Mouse (Mus musculus) midbrain, embryonic 15.5 days (tissue): ENCODE measurements around the gene Rnf212. TPM values are rescaled to one million over a fixed set of nuclear protein-coding genes. Genes with fewer than 3 reads are reported as not detected.
"Not testable (repeated sequence)": the region's sequence is repeated elsewhere in the genome, so short reads cannot be mapped to it uniquely, and the experiment has no call there.

ENCODE experiments used
- ATAC-seq: fragments of 200-750 bp; cut with Nextera tagmentation; replicated peaks from 2 replicates; pipeline ENCODE4 v1.8.0; 2017; ENCODE audit warnings: moderate TSS enrichment
- H3K27ac ChIP-seq: fragments of 300-500 bp; sonication (generic); 2 replicates; pipeline ENCODE4 v1.5.1; 2015; ENCODE audit warnings: mild to moderate bottlenecking, inconsistent platforms
- H3K27me3 ChIP-seq: fragments of 300-500 bp; sonication (generic); replicated peaks from 2 replicates; pipeline ENCODE4 v1.6.1; 2015; ENCODE audit warnings: inconsistent platforms
- H3K36me3 ChIP-seq: fragments of 300-500 bp; sonication (generic); replicated peaks from 2 replicates; pipeline ENCODE4 v1.6.1; 2015; ENCODE audit warnings: inconsistent platforms
- H3K4me1 ChIP-seq: fragments of 300-500 bp; sonication (generic); 2 replicates; pipeline ENCODE4 v1.6.1; 2015; ENCODE audit warnings: inconsistent platforms
- H3K4me2 ChIP-seq: fragments of 300-500 bp; sonication (generic); 2 replicates; pipeline ENCODE4 v1.6.1; 2015; ENCODE audit warnings: inconsistent platforms, mild to moderate bottlenecking, moderate library complexity
- H3K4me3 ChIP-seq: fragments of 300-500 bp; sonication (generic); 2 replicates; pipeline ENCODE4 v1.5.1; 2015; ENCODE audit warnings: mild to moderate bottlenecking, inconsistent platforms
- H3K9ac ChIP-seq: fragments of 300-500 bp; sonication (generic); 2 replicates; pipeline ENCODE4 v1.6.1; 2015; ENCODE audit warnings: mild to moderate bottlenecking, inconsistent platforms
- H3K9me3 ChIP-seq: fragments of 300-500 bp; sonication (generic); 2 replicates; pipeline ENCODE4 v1.6.1; 2016; ENCODE audit warnings: inconsistent platforms
- WGBS: fragments of 180-500 bp; shearing (Covaris S2); methylation state at CpG from one replicate; pipeline ENCODE4 v1.1.7; 2015; ENCODE audit warnings: mixed read lengths; 5-methylcytosine and 5-hydroxymethylcytosine counted together
- polyA plus RNA-seq: library from polyadenylated mRNA; unstranded; fragments of >200 nt; fragmentation: Nextera tagmentation; extraction: Ambion mirVana; gene quantifications from 2 replicates; pipeline ENCODE4 v1.2.1, GENCODE M21; 2015

Gene Rnf212
- not detected in 2 replicates for polyA plus RNA-seq

DNA sequence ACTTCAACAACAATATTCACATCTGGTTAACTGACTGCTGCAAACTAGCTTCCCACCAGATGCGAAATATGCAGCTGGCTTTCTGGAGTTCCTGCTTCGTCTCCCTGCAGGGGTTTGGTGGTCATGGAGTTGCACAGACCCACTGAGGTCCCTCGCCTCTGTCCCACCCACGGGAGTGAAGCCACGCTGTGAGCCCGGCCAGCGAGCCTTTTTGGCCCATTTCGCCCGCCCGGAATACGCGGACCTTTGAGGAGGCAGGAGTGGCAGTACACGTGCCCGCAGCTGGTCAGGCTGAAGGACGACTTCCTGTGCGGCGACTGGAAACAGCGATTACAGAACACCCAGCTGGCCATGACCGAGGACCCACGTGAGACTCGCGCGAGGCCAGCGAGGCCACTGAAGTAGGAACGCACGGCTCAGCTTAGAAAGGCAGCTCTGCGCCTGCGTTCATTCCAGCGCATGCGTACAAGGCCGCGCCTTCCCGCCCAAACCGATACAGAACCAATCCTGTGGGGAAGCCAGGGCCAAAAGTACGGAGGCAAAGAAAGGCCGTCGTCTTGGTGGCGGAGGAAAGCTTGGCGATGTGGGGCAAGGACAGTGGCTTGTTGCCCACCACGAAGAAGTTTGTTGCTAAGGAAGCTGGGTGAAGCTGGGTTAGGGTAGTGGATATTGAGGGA is at the start of gene Rnf212:
Gene Rnf212 (minus strand): TSS at position 353 of the 677 bp plus-strand sequence.
- Histone ChIP-seq H3K9ac (no peak within 1 kb of the TSS), H3K36me3 (no peaks in the 10 kb centered on the region), H3K4me3 (no peak within 1 kb of the TSS), H3K27me3 (no peaks in the 10 kb centered on the region), H3K9me3 (no peaks in the 10 kb centered on the region), H3K4me2 (no peak within 1 kb of the TSS), H3K27ac (no peak within 1 kb of the TSS), H3K4me1 (no peaks in the 10 kb centered on the region)
- ATAC-seq = no peak
- WGBS = 81% methylated on average over 40 of the region's 40 CpGs

DNA sequence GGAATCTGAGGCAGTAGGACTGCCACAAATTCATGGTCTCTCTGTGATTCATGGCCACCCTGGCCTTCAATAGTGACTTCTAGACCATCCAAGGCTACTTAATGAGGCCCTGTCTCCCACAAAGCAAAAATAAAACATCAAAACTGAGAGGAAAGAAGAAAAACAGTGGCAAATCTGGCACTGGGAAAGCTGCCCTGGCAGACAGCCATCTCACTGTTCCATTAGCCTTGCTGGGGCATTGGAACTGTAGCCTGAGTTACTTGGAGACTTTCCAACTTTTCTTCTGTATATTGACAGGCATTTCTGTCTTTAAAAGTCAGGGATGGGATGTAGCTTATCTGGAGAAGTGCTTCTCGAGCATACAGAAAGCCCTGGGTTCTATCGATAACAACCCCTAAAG is 48.5 kb upstream of the Rnf212 start:
- 87% methylated on average over 2 of the region's 2 CpGs for WGBS
- ATAC-seq = no peak

DNA sequence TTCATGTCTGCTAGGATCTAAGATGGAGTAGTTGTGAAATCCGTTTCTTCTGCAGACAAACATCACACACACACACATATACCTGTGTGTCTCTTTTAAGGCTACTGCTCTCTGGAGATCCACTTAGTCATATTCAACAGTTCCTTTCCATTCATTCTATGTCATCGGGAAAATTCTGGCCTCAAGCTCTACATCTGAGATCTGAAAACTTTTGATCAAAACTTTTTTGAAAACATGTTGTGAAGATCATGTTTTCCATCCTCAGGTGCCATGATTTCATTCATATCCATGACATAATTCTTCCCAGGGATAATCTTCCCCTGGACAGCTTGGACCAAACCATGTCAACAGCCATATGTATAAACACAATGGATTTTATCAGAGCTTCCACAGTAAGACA is 34.0 kb upstream of the Rnf212 start, which contains the start of gene Vmn2r8:
Gene Vmn2r8 (minus strand): TSS at position 101 of the 400 bp plus-strand sequence.
- not testable (repeated sequence) for H3K27me3 ChIP-seq, H3K4me3 ChIP-seq, H3K9ac ChIP-seq, H3K27ac ChIP-seq, H3K4me1 ChIP-seq, ATAC-seq, H3K36me3 ChIP-seq, H3K9me3 ChIP-seq, H3K4me2 ChIP-seq
- WGBS = 75% methylated on average over 2 of the region's 2 CpGs

More for the DNA sequence above, 48.5 kb upstream of the Rnf212 start:
- Histone ChIP-seq H3K9ac (no peak overlapping the region), H3K4me1 (no peaks in the 10 kb centered on the region), H3K27ac (no peak overlapping the region), H3K4me3 (no peak overlapping the region), H3K4me2 (no peak overlapping the region), H3K9me3 (no peaks in the 10 kb centered on the region), H3K27me3 (no peaks in the 10 kb centered on the region), H3K36me3 (no peaks in the 10 kb centered on the region)

DNA sequence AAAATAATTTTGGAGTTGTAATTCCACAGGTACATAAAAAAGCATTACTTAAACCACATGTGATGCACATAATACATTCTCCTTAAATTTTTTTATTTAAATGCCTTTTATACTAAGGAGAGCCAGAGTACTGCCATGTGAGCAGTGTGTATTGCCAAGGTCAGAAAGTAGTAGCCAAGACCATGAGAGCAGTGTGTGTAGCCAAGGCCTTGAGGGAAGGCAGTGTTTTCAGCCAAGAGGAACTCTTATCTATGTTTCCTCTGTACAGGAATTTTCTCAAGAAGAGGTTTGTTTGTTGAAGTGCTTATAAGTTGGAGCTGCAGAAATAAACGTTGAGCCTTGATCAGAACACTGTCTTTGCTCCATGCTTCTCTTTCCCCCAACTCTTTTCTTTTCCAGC is 28.9 kb upstream of the Rnf212 start:
- Histone ChIP-seq H3K27me3 (no peaks in the 10 kb centered on the region), H3K4me3 (no peak overlapping the region), H3K36me3 (no peaks in the 10 kb centered on the region), H3K9ac (no peak overlapping the region), H3K9me3 (no peaks in the 10 kb centered on the region), H3K27ac (no peak overlapping the region), H3K4me2 (no peak overlapping the region), H3K4me1 (no peaks in the 10 kb centered on the region)
- 70% methylated on average over 1 of the region's 1 CpGs for WGBS
- no peak for ATAC-seq

DNA sequence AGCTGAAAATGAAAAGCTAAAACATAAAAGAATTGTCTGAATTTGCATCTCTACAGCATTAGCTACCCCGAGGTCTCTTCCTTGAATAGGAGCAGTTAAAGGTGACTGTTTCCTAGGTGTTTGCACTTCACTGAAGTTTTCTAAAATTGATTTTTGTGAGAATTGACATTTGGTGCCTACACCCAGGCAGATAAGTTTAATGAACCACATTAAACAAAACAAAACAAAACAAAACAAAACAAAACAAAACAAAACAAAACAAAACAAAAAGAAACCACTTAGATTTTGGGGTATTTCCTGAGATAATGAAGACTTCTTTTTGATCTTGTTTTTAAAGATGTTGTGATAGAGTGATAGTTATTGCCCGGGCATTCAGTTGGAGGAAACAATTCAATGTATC is 20.5 kb upstream of the Rnf212 start, which contains the start of gene Tmed11:
Gene Tmed11 (minus strand): TSS at position 101 of the 400 bp plus-strand sequence.
- not testable (repeated sequence) for H3K9me3 ChIP-seq, H3K27ac ChIP-seq, H3K4me3 ChIP-seq, ATAC-seq, H3K9ac ChIP-seq, H3K4me1 ChIP-seq, H3K36me3 ChIP-seq, H3K27me3 ChIP-seq, H3K4me2 ChIP-seq
- WGBS = 63% methylated on average over 2 of the region's 2 CpGs

DNA sequence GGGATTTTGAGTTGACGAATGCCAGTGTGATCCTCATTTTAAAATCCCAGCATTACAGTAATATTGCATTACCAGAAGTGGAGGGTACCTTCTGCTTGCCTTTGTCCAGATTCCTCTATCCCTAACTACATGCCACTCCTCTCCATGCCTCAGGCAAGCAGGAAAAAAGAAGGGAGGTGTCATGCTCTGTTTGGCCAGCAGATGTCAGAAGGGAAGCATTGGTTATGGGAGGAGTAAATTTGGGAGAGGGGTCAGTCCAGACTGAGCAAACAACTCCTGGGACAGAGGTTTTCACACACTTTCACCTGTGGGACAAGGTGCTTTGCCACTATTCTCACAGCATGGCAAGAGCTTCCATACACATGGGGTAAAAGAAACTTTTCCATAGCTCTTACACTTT is 15.6 kb upstream of the Rnf212 start:
- H3K27ac ChIP-seq, H3K9me3 ChIP-seq, H3K27me3 ChIP-seq, H3K4me3 ChIP-seq, H3K9ac ChIP-seq, ATAC-seq, H3K4me1 ChIP-seq, H3K4me2 ChIP-seq, H3K36me3 ChIP-seq: not testable (repeated sequence)
- WGBS = 33% methylated on average over 1 of the region's 1 CpGs

DNA sequence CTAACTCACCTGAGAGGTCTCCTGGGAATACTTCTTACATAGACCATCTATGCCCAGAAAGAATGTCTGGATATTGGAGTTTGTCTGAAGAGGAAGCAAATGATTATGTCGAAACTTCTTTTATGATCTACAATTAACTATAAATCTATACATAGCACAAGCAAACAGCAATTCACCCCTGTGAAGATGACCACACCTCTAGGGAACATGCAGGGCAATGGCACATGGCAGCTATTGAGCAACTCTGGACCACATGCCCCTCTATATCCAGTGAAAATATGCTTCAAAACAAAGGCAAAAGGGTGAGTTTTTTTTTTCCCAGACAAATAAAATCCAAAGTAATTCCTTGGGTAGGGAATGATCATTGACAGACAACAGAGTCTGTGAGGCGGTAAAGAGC is 14.8 kb downstream of the Rnf212 start:
- no peak overlapping the region for H3K9ac ChIP-seq
- no peak overlapping the region for H3K4me3 ChIP-seq
- H3K36me3 ChIP-seq = no peaks in the 10 kb centered on the region
- H3K9me3 ChIP-seq = no peaks in the 10 kb centered on the region
- H3K4me2 ChIP-seq = no peak overlapping the region
- no peaks in the 10 kb centered on the region for H3K27me3 ChIP-seq
- WGBS = 85% methylated on average over 2 of the region's 2 CpGs
- H3K4me1 ChIP-seq = no peaks in the 10 kb centered on the region
- H3K27ac ChIP-seq = no peak overlapping the region
- no peak for ATAC-seq

DNA sequence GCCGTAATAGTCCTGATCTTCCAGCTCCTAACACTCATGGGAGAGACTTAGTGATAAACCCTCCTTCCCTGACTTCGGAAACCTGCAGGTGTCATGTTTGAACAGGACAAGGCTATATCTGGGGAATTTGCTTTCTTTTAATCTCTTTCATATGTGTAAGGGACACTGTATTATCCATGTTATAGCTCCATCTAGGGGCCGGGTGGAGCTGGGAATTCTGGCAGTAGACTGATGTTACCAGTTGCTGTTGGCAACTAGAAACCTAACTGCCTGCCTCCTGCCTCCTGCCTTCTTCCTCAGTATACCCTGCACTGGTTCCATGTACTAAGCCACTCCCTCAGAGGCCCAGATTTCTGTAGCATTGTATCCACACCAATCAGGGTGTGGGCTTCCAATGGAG is 16.4 kb downstream of the Rnf212 start:
- H3K27me3 ChIP-seq = no peaks in the 10 kb centered on the region
- no peaks in the 10 kb centered on the region for H3K36me3 ChIP-seq
- H3K27ac ChIP-seq = no peak overlapping the region
- no peak overlapping the region for H3K4me2 ChIP-seq
- no peak overlapping the region for H3K9ac ChIP-seq
- no peaks in the 10 kb centered on the region for H3K9me3 ChIP-seq
- H3K4me1 ChIP-seq = no peaks in the 10 kb centered on the region
- no peak overlapping the region for H3K4me3 ChIP-seq
- no peak for ATAC-seq
- WGBS = 62% methylated on average over 3 of the region's 3 CpGs

DNA sequence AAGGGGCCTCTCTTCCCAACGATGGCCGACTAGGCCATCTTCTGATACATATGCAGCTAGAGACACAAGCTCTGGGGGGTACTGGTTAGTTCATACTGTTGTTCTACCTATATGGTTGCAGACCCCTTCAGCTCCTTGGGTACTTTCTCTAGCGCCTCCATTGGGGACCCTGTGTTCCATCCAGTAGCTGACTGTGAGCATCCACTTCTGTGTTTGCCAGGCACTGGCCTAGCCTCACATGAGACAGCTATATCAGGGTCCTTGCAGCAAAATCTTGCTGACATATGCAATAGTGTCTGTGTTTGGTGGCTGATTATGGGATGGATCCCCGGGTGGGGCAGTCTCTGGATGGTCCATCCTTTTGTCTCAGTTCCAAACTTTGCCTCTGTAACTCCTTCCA is 23.5 kb downstream of the Rnf212 start:
- not testable (repeated sequence) for H3K4me3 ChIP-seq, H3K27ac ChIP-seq, H3K9me3 ChIP-seq, ATAC-seq, H3K27me3 ChIP-seq, H3K9ac ChIP-seq, H3K36me3 ChIP-seq, H3K4me2 ChIP-seq, H3K4me1 ChIP-seq
- 82% methylated on average over 4 of the region's 4 CpGs for WGBS

DNA sequence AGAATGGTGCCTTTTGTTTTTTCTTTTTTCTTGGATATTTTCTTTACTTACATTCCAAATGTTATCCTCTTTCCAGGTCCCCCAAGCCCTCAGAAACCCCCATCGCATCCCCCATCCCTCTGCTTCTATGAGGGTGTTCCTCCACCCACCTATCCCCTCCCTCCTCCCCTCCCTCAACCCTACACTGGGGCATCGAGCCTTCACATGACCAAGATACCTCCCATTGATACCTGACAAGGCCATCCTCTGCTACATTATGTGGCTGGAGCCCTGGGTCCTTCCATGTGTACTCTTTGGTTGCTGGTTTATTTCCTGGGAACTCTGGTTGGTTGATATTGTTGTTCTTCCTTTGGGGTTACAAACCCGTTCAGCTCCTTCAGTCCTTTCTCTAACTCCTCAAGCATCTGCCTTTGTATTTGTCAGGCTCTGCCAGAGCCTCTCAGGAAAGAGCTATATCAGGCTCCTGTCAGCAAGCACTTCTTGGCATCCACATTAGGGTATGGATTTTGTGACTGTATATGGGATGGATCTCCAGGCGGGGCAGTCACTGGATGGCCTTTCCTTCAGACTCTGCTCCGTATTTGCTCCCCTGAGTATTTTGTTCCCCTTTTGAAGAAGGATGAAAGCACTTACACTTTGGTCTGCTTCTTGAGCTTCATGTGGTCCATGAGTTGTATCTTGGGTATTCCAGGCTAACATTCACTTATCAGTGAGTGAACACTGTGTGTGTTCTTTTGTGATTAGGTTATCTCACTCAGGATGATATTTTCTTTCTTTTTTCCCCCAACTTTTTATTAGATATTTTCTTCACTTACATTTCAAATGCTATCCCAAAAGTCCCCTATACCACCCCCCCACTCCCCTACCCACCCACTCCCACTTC is 24.2 kb downstream of the Rnf212 start:
- Histone ChIP-seq H3K27me3 (no peaks in the 10 kb centered on the region), H3K4me2 (no peak overlapping the region), H3K4me1 (no peaks in the 10 kb centered on the region), H3K36me3 (no peaks in the 10 kb centered on the region), H3K4me3 (no peak overlapping the region), H3K9me3 (no peaks in the 10 kb centered on the region), H3K27ac (no peak overlapping the region), H3K9ac (no peak overlapping the region)
- WGBS = 86% methylated on average over 5 of the region's 5 CpGs
- ATAC-seq = no peak

DNA sequence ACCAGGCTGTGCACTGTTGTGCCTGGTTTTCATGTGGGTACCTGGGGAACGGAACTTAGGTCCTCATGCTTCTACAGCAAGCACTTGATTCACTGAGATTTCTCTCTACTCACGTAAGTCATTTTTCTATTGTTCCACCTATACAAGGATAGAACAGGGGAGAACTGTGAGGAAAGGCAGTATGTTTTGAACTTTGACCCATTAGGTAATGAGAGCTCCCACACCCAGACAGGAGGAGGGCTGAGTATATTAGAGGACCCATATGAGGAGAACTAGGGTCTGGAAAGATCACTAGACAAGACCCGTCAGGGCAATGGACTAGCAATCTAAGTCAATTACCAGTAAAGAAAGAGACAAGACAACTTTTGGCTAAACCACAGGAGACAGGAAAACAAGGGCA is 30.2 kb downstream of the Rnf212 start:
- Histone ChIP-seq H3K27ac (no peak overlapping the region), H3K4me1 (no peaks in the 10 kb centered on the region), H3K4me2 (no peak overlapping the region), H3K9ac (no peak overlapping the region), H3K27me3 (no peaks in the 10 kb centered on the region), H3K36me3 (no peaks in the 10 kb centered on the region), H3K9me3 (no peaks in the 10 kb centered on the region), H3K4me3 (no peak overlapping the region)
- no peak for ATAC-seq
- WGBS = 90% methylated on average over 3 of the region's 3 CpGs

DNA sequence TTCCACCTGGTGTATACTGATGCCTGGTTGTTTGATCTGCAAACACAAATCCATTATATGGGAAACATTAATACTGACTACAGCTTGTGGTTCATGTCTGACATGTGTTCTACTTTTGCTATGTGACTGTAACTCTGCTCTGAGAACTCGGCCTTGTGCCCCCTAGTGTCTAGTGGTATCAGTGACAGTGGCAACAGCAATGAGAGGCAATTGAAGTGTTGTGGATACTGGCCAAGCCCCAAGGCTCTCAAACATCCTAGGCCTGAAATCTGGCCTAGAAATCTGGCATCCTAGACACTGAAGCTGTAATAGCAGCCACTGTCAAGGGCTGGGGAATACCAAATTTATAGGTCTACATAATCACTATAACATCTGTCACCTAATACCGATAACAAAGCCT is 30.9 kb downstream of the Rnf212 start:
- 74% methylated on average over 2 of the region's 2 CpGs for WGBS
- Histone ChIP-seq H3K4me1 (no peaks in the 10 kb centered on the region), H3K9me3 (no peaks in the 10 kb centered on the region), H3K4me2 (no peak overlapping the region), H3K27ac (no peak overlapping the region), H3K9ac (no peak overlapping the region), H3K27me3 (no peaks in the 10 kb centered on the region), H3K4me3 (no peak overlapping the region), H3K36me3 (no peaks in the 10 kb centered on the region)
- no peak for ATAC-seq

DNA sequence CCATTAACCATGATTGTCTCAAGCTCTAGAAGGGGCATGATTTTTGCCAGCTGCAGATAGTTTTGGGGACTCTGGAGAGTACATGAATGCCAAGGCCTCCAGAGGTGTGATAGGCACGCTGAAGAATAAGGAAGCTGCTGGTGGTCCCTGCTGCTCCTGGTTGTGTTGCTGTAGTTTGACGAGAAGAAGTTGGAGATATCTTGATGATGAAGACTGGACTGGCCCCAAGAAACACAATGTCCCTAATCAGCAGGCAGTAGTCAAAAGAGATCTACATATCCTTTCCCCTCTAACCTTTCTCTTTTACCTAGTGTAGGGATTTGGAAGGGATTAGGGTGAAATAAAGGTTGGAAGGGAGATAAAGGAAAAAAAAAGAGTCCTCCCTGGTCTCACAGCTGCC is 32.2 kb downstream of the Rnf212 start:
- 69% methylated on average over 2 of the region's 2 CpGs for WGBS
- Histone ChIP-seq H3K9me3 (no peaks in the 10 kb centered on the region), H3K4me1 (no peaks in the 10 kb centered on the region), H3K9ac (no peak overlapping the region), H3K4me3 (no peak overlapping the region), H3K27ac (no peak overlapping the region), H3K36me3 (no peaks in the 10 kb centered on the region), H3K27me3 (no peaks in the 10 kb centered on the region), H3K4me2 (no peak overlapping the region)
- ATAC-seq = no peak
